Mouse (Mus musculus): ENCODE results near the gene Pdss2. TPM values are rescaled to one million over a fixed set of nuclear protein-coding genes. Genes with fewer than 3 reads are reported as not detected.

Gene Pdss2
- polyA plus RNA-seq, 1 experiment from 2014 or later, result 15.2 TPM

GRCm38 (mm10) chr10:43217361-43217900, 3.9 kb upstream of the Pdss2 start:
- H3K27me3 ChIP-seq (ENCODE audit: low read depth, poor library complexity, severe bottlenecking), result no peaks in the 10 kb centered on the region
- 95% methylated on average over 13 of the region's 13 CpGs for WGBS
- no peak overlapping the region for H3K27ac ChIP-seq (replicated peaks)
- H3K36me3 ChIP-seq, result no peaks in the 10 kb centered on the region
- no peak overlapping the region for H3K4me3 ChIP-seq
- peaks cover 18% of the 10 kb centered on the region for H3K4me1 ChIP-seq
- no peaks in the 10 kb centered on the region for H3K9me3 ChIP-seq (replicated peaks)
- no peak for DNase-seq (ENCODE audit: low spot score)

GRCm38 (mm10) chr10:43220479-43220878, 807 bp upstream of the Pdss2 start:
- Histone ChIP-seq H3K4me3 (peak overlapping the region; percentile 91), H3K9me3 (replicated peaks) (no peaks in the 10 kb centered on the region), H3K36me3 (no peaks in the 10 kb centered on the region), H3K4me1 (peaks cover 20% of the 10 kb centered on the region), H3K27ac (replicated peaks) (peak overlapping the region; percentile 96), H3K27me3 (ENCODE audit: low read depth, poor library complexity, severe bottlenecking) (no peaks in the 10 kb centered on the region)
- no peak for DNase-seq (ENCODE audit: low spot score)
- 21% methylated on average over 7 of the region's 7 CpGs for WGBS

GRCm38 (mm10) chr10:43221659-43222058, 373 bp downstream of the Pdss2 start:
- Histone ChIP-seq H3K4me3 (peak overlapping the region; percentile 91), H3K4me1 (peaks cover 20% of the 10 kb centered on the region), H3K36me3 (no peaks in the 10 kb centered on the region), H3K9me3 (replicated peaks) (no peaks in the 10 kb centered on the region), H3K27me3 (ENCODE audit: low read depth, poor library complexity, severe bottlenecking) (no peaks in the 10 kb centered on the region), H3K27ac (replicated peaks) (peak overlapping the region; percentile 96)
- DNase-seq (ENCODE audit: low spot score), result no peak
- WGBS, result 0% methylated on average over 25 of the region's 25 CpGs

GRCm38 (mm10) chr10:43223391-43223790, 2.1 kb downstream of the Pdss2 start:
- H3K9me3 ChIP-seq (replicated peaks), result no peaks in the 10 kb centered on the region
- no peak overlapping the region for H3K4me3 ChIP-seq
- no peak overlapping the region for H3K27ac ChIP-seq (replicated peaks)
- no peaks in the 10 kb centered on the region for H3K27me3 ChIP-seq (ENCODE audit: low read depth, poor library complexity, severe bottlenecking)
- no peaks in the 10 kb centered on the region for H3K36me3 ChIP-seq
- WGBS, result 93% methylated on average over 2 of the region's 2 CpGs
- H3K4me1 ChIP-seq, result peaks cover 20% of the 10 kb centered on the region
- DNase-seq (ENCODE audit: low spot score), result no peak

GRCm38 (mm10) chr10:43226391-43226790, 5.1 kb downstream of the Pdss2 start:
- DNase-seq (ENCODE audit: low spot score), result no peak
- Histone ChIP-seq H3K9me3 (replicated peaks) (no peaks in the 10 kb centered on the region), H3K36me3 (no peaks in the 10 kb centered on the region), H3K4me1 (peaks cover 10% of the 10 kb centered on the region), H3K27ac (replicated peaks) (no peak overlapping the region), H3K27me3 (ENCODE audit: low read depth, poor library complexity, severe bottlenecking) (no peaks in the 10 kb centered on the region), H3K4me3 (no peak overlapping the region)
- WGBS, result 95% methylated on average over 1 of the region's 1 CpGs

GRCm38 (mm10) chr10:43229236-43229635, 8.0 kb downstream of the Pdss2 start:
- no peak for DNase-seq (ENCODE audit: low spot score)
- Histone ChIP-seq H3K36me3 (no peaks in the 10 kb centered on the region), H3K4me1 (no peaks in the 10 kb centered on the region), H3K9me3 (replicated peaks) (no peaks in the 10 kb centered on the region), H3K27ac (replicated peaks) (no peak overlapping the region), H3K27me3 (ENCODE audit: low read depth, poor library complexity, severe bottlenecking) (no peaks in the 10 kb centered on the region), H3K4me3 (no peak overlapping the region)
- 93% methylated on average over 2 of the region's 2 CpGs for WGBS

GRCm38 (mm10) chr10:43234522-43234921, 13.2 kb downstream of the Pdss2 start:
- Histone ChIP-seq H3K27me3 (ENCODE audit: low read depth, poor library complexity, severe bottlenecking) (no peaks in the 10 kb centered on the region), H3K9me3 (replicated peaks) (peaks cover 3% of the 10 kb centered on the region; the same call in 1 of the 2 replicates), H3K27ac (replicated peaks) (no peak overlapping the region), H3K4me1 (no peaks in the 10 kb centered on the region), H3K36me3 (peaks cover 3% of the 10 kb centered on the region), H3K4me3 (no peak overlapping the region)
- no peak for DNase-seq (ENCODE audit: low spot score)
- WGBS, result 78% methylated on average over 4 of the region's 4 CpGs

GRCm38 (mm10) chr10:43235011-43235410, 13.7 kb downstream of the Pdss2 start:
- H3K9me3 ChIP-seq (replicated peaks), result peaks cover 8% of the 10 kb centered on the region; the same call in 1 of the 2 replicates
- 91% methylated on average over 3 of the region's 3 CpGs for WGBS
- H3K4me3 ChIP-seq, result no peak overlapping the region
- no peaks in the 10 kb centered on the region for H3K27me3 ChIP-seq (ENCODE audit: low read depth, poor library complexity, severe bottlenecking)
- H3K36me3 ChIP-seq, result peaks cover 8% of the 10 kb centered on the region
- H3K4me1 ChIP-seq, result no peaks in the 10 kb centered on the region
- H3K27ac ChIP-seq (replicated peaks), result no peak overlapping the region
- DNase-seq (ENCODE audit: low spot score), result no peak

GRCm38 (mm10) chr10:43235758-43236669, 14.7 kb downstream of the Pdss2 start:
- DNase-seq (ENCODE audit: low spot score), result no peak
- Histone ChIP-seq H3K27ac (replicated peaks) (no peak overlapping the region), H3K27me3 (ENCODE audit: low read depth, poor library complexity, severe bottlenecking) (no peaks in the 10 kb centered on the region), H3K9me3 (replicated peaks) (peaks cover 10% of the 10 kb centered on the region; the same call in 1 of the 2 replicates), H3K4me3 (no peak overlapping the region), H3K36me3 (peaks cover 9% of the 10 kb centered on the region), H3K4me1 (no peaks in the 10 kb centered on the region)
- WGBS, result 94% methylated on average over 5 of the region's 5 CpGs

GRCm38 (mm10) chr10:43242215-43242614, 20.9 kb downstream of the Pdss2 start:
- H3K4me1 ChIP-seq, result peaks cover 41% of the 10 kb centered on the region
- H3K9me3 ChIP-seq (replicated peaks), result peaks cover 10% of the 10 kb centered on the region; the same call in 1 of the 2 replicates
- no peaks in the 10 kb centered on the region for H3K27me3 ChIP-seq (ENCODE audit: low read depth, poor library complexity, severe bottlenecking)
- H3K27ac ChIP-seq (replicated peaks), result no peak overlapping the region
- peaks cover 9% of the 10 kb centered on the region for H3K36me3 ChIP-seq
- no peak for DNase-seq (ENCODE audit: low spot score)
- 85% methylated on average over 8 of the region's 8 CpGs for WGBS
- no peak overlapping the region for H3K4me3 ChIP-seq

- 37% methylated on average over 3 of the region's 3 CpGs for WGBS
- Histone ChIP-seq H3K4me1 (peaks cover 44% of the 10 kb centered on the region), H3K36me3 (peaks cover 8% of the 10 kb centered on the region), H3K27me3 (ENCODE audit: low read depth, poor library complexity, severe bottlenecking) (no peaks in the 10 kb centered on the region), H3K4me3 (no peak overlapping the region), H3K27ac (replicated peaks) (peak overlapping the region; percentile 55; the same call in 1 of the 2 replicates), H3K9me3 (replicated peaks) (peaks cover 9% of the 10 kb centered on the region; the same call in 1 of the 2 replicates)
- DNase-seq (ENCODE audit: low spot score), result no peak
Measured at GRCm38 (mm10) chr10:43244262-43244806, 23.0 kb downstream of the Pdss2 start.

GRCm38 (mm10) chr10:43245461-43246200, 24.3 kb downstream of the Pdss2 start:
- Histone ChIP-seq H3K4me3 (no peak overlapping the region), H3K36me3 (no peaks in the 10 kb centered on the region), H3K27me3 (ENCODE audit: low read depth, poor library complexity, severe bottlenecking) (no peaks in the 10 kb centered on the region), H3K27ac (replicated peaks) (no peak overlapping the region), H3K4me1 (peaks cover 44% of the 10 kb centered on the region), H3K9me3 (replicated peaks) (no peaks in the 10 kb centered on the region)
- DNase-seq (ENCODE audit: low spot score), result no peak
- WGBS, result 69% methylated on average over 17 of the region's 17 CpGs

Measured in midbrain, embryonic 10.5 days (tissue).